Mouse (Mus musculus) kidney, adult 2 months (tissue): ENCODE measurements around the gene Llgl2.
A peak's percentile ranks its signal among the peaks of the same experiment; 100 is the strongest.

Source experiments
- CTCF ChIP-seq: fragments of 200-500 bp; conservative IDR thresholded peaks from 2 replicates; pipeline ENCODE4 v1.5.1; 2011; ENCODE audit warnings: low read depth, mild to moderate bottlenecking, control low read depth, low read length, moderate library complexity, mixed read lengths; ENCODE audit not compliant: insufficient read depth, insufficient read length
- POLR2A ChIP-seq: fragments of 200-500 bp; IDR thresholded peaks from one replicate; pipeline ENCODE4 v1.6.1; 2011; ENCODE audit warnings: low read depth, low read length, control low read depth

DNA sequence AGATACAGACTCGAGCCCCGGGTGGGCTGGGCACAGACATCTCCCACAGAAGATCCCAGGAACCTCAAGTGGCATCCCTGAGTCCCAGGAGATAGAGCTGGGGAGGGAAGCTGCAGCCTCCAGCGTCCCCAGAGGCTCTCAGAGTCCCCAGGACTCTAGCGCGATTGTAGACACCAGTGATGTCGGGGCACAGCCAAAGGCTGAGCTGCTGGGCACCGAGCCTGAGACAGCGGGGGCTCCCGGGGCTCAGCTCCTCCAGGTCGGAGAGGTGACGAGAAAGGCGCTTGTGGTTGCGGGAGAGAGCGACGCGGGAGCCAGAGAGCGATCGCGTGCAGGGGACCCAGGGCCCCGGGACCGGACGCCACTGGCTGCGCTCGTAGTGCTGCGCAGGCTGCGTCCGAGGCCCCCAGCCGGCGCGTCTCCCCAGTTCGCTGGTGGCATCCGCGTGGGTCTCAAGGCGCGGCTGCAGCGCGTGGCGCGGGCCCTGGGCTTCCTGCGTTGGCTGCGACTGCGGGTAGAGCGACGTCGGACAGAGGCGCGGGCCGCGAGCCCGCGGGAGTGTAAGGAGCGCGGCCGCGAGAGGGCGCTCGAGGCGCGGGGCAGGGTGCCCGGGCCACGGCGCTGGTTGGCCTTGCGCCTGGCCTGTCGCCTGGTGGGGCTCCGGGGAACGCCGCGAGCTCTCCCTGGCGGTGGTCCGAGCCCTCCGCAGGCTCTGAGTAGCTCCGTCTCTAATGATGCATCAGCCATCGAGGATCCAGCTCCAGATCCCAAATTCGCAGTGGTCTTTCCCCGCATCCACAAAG is 35.5 kb downstream of the Llgl2 start:
- TF ChIP-seq CTCF, result peak; percentile 79
- no peak for TF ChIP-seq POLR2A
